Mouse (Mus musculus): ENCODE measurements at regions not wholly inside any gene's neighbourhood (a gene's known extent, or its start where the extent isn't known, plus 50 kb on each side); places are given as distances from the start of the nearest gene placed in this dataset.

DNA sequence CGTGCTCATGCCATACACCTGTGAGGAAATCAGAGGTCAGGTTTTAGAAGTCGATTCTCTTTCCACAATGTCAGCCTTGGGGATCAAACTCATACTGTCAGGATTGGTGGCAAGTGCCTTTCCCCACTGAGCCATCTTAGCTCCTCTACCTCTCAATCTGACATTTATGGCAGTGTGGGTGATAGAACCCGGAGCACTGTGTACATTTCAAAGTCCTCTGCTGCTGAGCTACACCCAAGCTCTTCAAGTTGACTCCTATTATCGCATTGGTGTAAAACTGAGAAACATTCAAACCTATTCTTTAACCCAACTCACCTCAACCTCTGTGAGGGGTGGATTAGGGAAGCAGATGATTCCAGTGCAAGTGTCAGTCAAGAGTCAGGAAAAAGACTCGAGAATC is 435.9 kb upstream of the Auts2 start:
- WGBS = 90% methylated on average over 5 of the region's 5 CpGs
- Histone ChIP-seq H3K4me2 (replicated peaks) (no peak overlapping the region), H3K27me3 (ENCODE audit: control insufficient read depth, insufficient read depth, low read length) (no peaks in the 10 kb centered on the region), H3K9ac (no peak overlapping the region), H3K9me3 (ENCODE audit: control insufficient read depth, low read length) (no peaks in the 10 kb centered on the region), H3K27ac (no peak overlapping the region), H3K4me1 (replicated peaks; ENCODE audit: control insufficient read depth, insufficient read depth, low read length) (0 out of 2 replicates have a peak, but pooled peaks cover 2% of the 10 kb centered on the region), H3K4me3 (replicated peaks; ENCODE audit: low read length) (no peak overlapping the region), H3K36me3 (replicated peaks; ENCODE audit: control insufficient read depth, insufficient read depth) (no peaks in the 10 kb centered on the region)
- DNase-seq (ENCODE audit: low spot score) (no peak), ATAC-seq (ENCODE audit: low FRiP score) (no peak)

DNA sequence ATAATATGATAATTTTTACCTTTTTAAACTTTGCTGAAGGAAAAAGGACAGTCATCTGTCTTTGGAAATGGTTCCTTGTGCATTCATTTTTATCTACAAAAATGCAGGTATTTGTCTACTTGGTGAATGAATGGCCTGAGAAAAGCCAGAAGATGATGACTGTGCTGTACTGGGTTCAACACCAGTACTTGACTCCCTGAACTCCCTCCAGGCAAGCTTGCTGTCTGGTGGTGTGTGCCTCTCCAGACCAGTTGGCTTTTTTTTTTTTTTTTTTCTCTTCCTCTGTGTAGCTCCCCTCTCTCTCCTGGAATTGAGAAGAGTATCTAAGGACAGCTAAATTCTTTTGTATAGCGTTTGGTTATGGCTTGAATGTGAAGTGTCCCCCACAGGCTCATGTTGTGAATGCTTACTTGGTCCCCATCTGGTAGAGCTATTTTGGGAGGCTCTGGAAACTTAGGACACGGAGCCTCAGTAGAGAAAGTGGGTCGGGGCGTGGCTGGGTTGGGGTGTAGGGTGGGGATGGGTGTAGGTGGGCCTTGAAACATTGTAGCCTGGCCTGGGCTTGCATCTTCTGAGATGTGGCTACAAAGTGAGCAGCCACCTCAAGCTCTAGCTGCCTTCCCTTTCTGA is 432.3 kb upstream of the Auts2 start:
- Histone ChIP-seq H3K36me3 (replicated peaks; ENCODE audit: control insufficient read depth, insufficient read depth) (no peaks in the 10 kb centered on the region), H3K4me2 (replicated peaks) (no peak overlapping the region), H3K9ac (no peak overlapping the region), H3K4me1 (replicated peaks; ENCODE audit: control insufficient read depth, insufficient read depth, low read length) (peaks cover 2% of the 10 kb centered on the region; the same call in 1 of the 2 replicates), H3K27ac (0 out of 2 replicates have a peak overlapping the region, but pooled peaks have one; percentile 14), H3K27me3 (ENCODE audit: control insufficient read depth, insufficient read depth, low read length) (no peaks in the 10 kb centered on the region), H3K9me3 (ENCODE audit: control insufficient read depth, low read length) (no peaks in the 10 kb centered on the region), H3K4me3 (replicated peaks; ENCODE audit: low read length) (no peak overlapping the region)
- DNase-seq (ENCODE audit: low spot score) = no peak
- WGBS = 79% methylated on average over 4 of the region's 4 CpGs
- ATAC-seq (ENCODE audit: low FRiP score) = no peak

DNA sequence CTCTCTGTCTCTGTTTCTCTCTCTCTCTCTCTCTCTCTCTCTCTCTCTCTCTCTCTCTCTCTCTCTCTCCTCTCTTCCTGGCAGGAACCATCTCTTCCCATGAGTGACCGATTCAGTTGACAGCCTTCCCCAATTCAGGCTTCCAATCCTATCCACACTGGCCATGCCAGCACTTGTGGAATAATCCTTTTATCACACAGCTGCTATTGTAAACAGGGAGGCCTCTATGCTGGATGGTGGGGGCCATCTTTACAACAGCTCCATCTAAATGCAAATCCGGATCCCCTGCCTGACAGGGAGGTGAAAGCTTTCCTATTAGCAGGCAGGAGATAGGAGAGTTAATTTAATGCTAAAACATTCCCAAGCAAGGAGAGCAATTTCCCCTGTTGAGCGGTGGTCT is 431.7 kb upstream of the Auts2 start:
- peaks cover 2% of the 10 kb centered on the region; the same call in 1 of the 2 replicates for H3K4me1 ChIP-seq (replicated peaks; ENCODE audit: control insufficient read depth, insufficient read depth, low read length)
- no peak for DNase-seq (ENCODE audit: low spot score)
- H3K36me3 ChIP-seq (replicated peaks; ENCODE audit: control insufficient read depth, insufficient read depth) = no peaks in the 10 kb centered on the region
- H3K27ac ChIP-seq = 0 out of 2 replicates have a peak overlapping the region, but pooled peaks have one; percentile 29
- H3K4me2 ChIP-seq (replicated peaks) = no peak overlapping the region
- peak; percentile 40; the same call in 1 of the 2 replicates for ATAC-seq (ENCODE audit: low FRiP score)
- no peaks in the 10 kb centered on the region for H3K9me3 ChIP-seq (ENCODE audit: control insufficient read depth, low read length)
- no peak overlapping the region for H3K4me3 ChIP-seq (replicated peaks; ENCODE audit: low read length)
- H3K27me3 ChIP-seq (ENCODE audit: control insufficient read depth, insufficient read depth, low read length) = no peaks in the 10 kb centered on the region
- H3K9ac ChIP-seq = no peak overlapping the region
- WGBS = 14% methylated on average over 3 of the region's 3 CpGs

DNA sequence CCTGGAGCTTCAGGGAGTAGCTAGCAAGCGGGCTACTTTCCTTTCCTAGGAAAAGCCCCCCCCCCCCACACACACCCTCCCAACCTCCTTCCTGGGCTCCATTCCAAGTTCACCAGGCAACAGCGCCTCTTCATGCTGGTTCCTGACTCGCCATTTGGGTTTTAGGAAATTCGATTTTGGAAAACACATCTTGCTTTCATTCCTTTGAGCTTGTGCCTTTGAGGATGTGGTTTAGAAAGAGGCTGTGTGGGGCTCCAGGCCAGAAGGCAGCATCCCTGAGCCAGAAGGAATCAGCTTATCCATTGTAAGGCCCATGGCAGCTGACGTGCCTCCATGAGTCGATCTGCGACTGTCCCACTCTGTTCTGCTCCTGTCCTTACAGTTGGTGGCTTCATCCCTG is 427.9 kb upstream of the Auts2 start:
- WGBS = 62% methylated on average over 7 of the region's 7 CpGs
- H3K9ac ChIP-seq = no peak overlapping the region
- peak; percentile 57 for DNase-seq (ENCODE audit: low spot score)
- no peak overlapping the region for H3K4me2 ChIP-seq (replicated peaks)
- H3K9me3 ChIP-seq (ENCODE audit: control insufficient read depth, low read length) = no peaks in the 10 kb centered on the region
- no peaks in the 10 kb centered on the region for H3K36me3 ChIP-seq (replicated peaks; ENCODE audit: control insufficient read depth, insufficient read depth)
- peaks cover 2% of the 10 kb centered on the region; the same call in 1 of the 2 replicates for H3K4me1 ChIP-seq (replicated peaks; ENCODE audit: control insufficient read depth, insufficient read depth, low read length)
- H3K27me3 ChIP-seq (ENCODE audit: control insufficient read depth, insufficient read depth, low read length) = no peaks in the 10 kb centered on the region
- H3K27ac ChIP-seq = 0 out of 2 replicates have a peak overlapping the region, but pooled peaks have one; percentile 14
- no peak overlapping the region for H3K4me3 ChIP-seq (replicated peaks; ENCODE audit: low read length)
- peak; percentile 53; the same call in 1 of the 2 replicates for ATAC-seq (ENCODE audit: low FRiP score)

DNA sequence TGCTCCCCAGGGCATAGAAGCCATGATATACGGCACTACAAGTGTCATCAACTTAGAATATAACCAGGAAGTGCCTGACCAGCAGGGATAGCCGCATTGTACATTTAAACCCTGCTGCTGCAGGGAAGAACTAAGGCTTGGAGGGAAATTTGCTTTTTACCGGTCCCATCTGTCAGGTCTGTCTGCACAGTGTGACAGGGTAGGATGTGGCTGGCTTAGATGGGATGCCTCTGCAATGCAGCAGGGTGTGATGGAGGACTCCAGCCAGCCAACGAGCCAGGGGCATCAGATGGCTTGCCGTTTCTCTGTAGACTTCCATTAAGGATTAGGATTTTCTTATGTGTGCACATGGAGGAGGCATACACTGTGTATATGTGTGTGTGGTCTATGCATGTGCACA is 426.2 kb upstream of the Auts2 start:
- Histone ChIP-seq H3K4me1 (replicated peaks; ENCODE audit: control insufficient read depth, insufficient read depth, low read length) (no peaks in the 10 kb centered on the region; the same call in 1 of the 2 replicates), H3K9ac (no peak overlapping the region), H3K36me3 (replicated peaks; ENCODE audit: control insufficient read depth, insufficient read depth) (no peaks in the 10 kb centered on the region), H3K4me3 (replicated peaks; ENCODE audit: low read length) (no peak overlapping the region), H3K27me3 (ENCODE audit: control insufficient read depth, insufficient read depth, low read length) (no peaks in the 10 kb centered on the region), H3K9me3 (ENCODE audit: control insufficient read depth, low read length) (no peaks in the 10 kb centered on the region), H3K4me2 (replicated peaks) (no peak overlapping the region), H3K27ac (no peak overlapping the region)
- no peak for ATAC-seq (ENCODE audit: low FRiP score)
- WGBS = 51% methylated on average over 5 of the region's 5 CpGs
- DNase-seq (ENCODE audit: low spot score) = no peak

DNA sequence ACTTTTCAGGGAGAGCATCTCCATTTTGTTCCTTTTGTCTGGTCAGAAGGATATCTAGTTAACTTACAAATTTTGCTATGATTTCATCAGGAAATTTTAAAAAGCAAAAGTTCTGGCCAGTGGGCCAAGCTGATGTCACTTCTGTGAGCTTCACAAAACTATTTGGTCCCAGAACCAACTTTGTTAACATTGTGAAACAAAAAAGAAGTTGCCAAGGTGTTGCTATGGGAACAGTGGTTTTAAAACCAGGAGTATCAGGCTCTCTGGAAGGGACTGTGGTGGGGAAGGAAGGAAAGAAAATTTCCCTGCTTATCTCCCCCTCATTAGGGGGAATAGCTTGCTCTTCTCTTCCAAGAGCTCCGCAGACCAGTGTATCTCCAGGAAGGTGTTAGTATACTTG is 416.8 kb upstream of the Auts2 start:
- no peak overlapping the region for H3K9ac ChIP-seq
- 83% methylated on average over 1 of the region's 1 CpGs for WGBS
- DNase-seq (ENCODE audit: low spot score) = no peak
- H3K9me3 ChIP-seq (ENCODE audit: control insufficient read depth, low read length) = no peaks in the 10 kb centered on the region
- no peak overlapping the region for H3K4me3 ChIP-seq (replicated peaks; ENCODE audit: low read length)
- ATAC-seq (ENCODE audit: low FRiP score) = no peak
- H3K27me3 ChIP-seq (ENCODE audit: control insufficient read depth, insufficient read depth, low read length) = no peaks in the 10 kb centered on the region
- H3K27ac ChIP-seq = no peak overlapping the region
- H3K4me1 ChIP-seq (replicated peaks; ENCODE audit: control insufficient read depth, insufficient read depth, low read length) = no peaks in the 10 kb centered on the region
- H3K4me2 ChIP-seq (replicated peaks) = no peak overlapping the region
- no peaks in the 10 kb centered on the region for H3K36me3 ChIP-seq (replicated peaks; ENCODE audit: control insufficient read depth, insufficient read depth)

DNA sequence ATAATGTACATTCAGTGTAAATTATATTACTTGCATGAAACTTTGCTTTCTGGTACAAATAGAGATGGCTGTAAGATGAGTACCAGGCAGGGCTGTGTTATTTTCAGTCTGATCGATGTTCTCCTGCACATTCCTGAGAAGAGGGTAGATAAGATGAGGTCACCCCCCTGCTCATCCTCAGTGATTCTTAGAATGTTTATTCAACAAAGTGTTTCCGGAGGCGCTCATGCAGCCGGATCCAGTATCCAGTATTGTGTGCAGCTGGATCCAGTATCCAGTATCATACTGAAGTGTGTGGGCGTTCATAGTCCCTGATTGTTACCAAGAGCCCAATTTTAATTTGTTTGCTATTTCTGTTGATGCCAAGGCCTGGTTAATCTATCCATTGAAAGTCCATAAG is 413.0 kb upstream of the Auts2 start:
- Histone ChIP-seq H3K4me2 (replicated peaks) (no peak overlapping the region), H3K9me3 (ENCODE audit: control insufficient read depth, low read length) (no peaks in the 10 kb centered on the region), H3K4me3 (replicated peaks; ENCODE audit: low read length) (no peak overlapping the region), H3K27me3 (ENCODE audit: control insufficient read depth, insufficient read depth, low read length) (no peaks in the 10 kb centered on the region), H3K4me1 (replicated peaks; ENCODE audit: control insufficient read depth, insufficient read depth, low read length) (0 out of 2 replicates have a peak, but pooled peaks cover 3% of the 10 kb centered on the region), H3K27ac (no peak overlapping the region), H3K9ac (no peak overlapping the region), H3K36me3 (replicated peaks; ENCODE audit: control insufficient read depth, insufficient read depth) (no peaks in the 10 kb centered on the region)
- 73% methylated on average over 5 of the region's 5 CpGs for WGBS
- DNase-seq (ENCODE audit: low spot score) (no peak), ATAC-seq (ENCODE audit: low FRiP score) (no peak)

DNA sequence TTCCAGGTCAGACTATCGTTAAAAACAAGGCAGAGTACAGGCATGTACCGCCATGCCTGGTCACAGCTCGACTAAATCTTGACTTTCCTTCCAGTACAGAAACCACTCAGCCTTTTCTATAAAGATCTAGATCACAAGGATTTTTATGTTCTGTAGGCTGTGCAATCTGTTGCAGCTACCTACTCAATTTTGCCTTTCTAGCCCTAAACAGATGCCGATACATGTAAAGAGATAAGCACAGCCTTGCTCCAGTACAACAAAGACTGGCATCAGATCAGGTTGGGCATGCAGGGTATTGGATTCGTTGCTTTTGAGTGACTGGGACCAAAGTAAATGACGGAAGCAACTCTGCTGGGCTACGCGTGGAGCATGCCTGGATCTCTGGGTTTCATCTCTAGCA is 411.9 kb upstream of the Auts2 start:
- DNase-seq (ENCODE audit: low spot score) (no peak), ATAC-seq (ENCODE audit: low FRiP score) (no peak)
- Histone ChIP-seq H3K4me3 (replicated peaks; ENCODE audit: low read length) (no peak overlapping the region), H3K9me3 (ENCODE audit: control insufficient read depth, low read length) (no peaks in the 10 kb centered on the region), H3K27ac (no peak overlapping the region), H3K36me3 (replicated peaks; ENCODE audit: control insufficient read depth, insufficient read depth) (no peaks in the 10 kb centered on the region), H3K9ac (no peak overlapping the region), H3K4me2 (replicated peaks) (no peak overlapping the region), H3K4me1 (replicated peaks; ENCODE audit: control insufficient read depth, insufficient read depth, low read length) (0 out of 2 replicates have a peak, but pooled peaks cover 3% of the 10 kb centered on the region), H3K27me3 (ENCODE audit: control insufficient read depth, insufficient read depth, low read length) (no peaks in the 10 kb centered on the region)
- 96% methylated on average over 8 of the region's 8 CpGs for WGBS

DNA sequence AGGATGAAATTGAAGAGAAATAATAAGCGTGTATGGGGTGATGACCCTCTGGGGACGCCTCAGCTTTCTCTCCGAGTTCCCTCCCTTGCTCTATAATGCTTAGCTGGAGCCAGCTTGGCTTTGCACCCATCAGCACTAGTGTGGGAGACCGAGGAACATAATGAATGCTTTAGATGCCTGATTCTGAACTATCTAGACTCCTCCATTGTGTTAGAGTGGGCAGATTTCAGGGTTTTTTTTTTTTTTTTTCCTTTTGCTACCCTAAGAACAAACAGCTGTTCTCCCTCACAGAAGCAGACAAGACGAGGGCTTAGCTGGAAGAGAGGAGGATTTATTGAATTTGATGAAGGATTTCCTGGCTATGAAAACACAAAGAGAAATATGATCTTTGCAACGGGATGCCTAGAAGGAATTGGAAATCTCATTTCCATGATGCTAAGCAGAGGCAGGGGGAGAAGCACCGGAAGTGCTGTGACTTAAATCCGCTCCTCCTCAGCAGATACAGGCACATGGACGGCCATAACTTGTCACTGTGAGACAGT is 390.4 kb upstream of the Auts2 start:
- no peaks in the 10 kb centered on the region for H3K9me3 ChIP-seq (ENCODE audit: control insufficient read depth, low read length)
- H3K27ac ChIP-seq = no peak overlapping the region
- H3K27me3 ChIP-seq (ENCODE audit: control insufficient read depth, insufficient read depth, low read length) = no peaks in the 10 kb centered on the region
- H3K4me3 ChIP-seq (replicated peaks; ENCODE audit: low read length) = no peak overlapping the region
- no peak for DNase-seq (ENCODE audit: low spot score)
- H3K9ac ChIP-seq = no peak overlapping the region
- H3K4me1 ChIP-seq (replicated peaks; ENCODE audit: control insufficient read depth, insufficient read depth, low read length) = no peaks in the 10 kb centered on the region
- ATAC-seq (ENCODE audit: low FRiP score) = no peak
- WGBS = 77% methylated on average over 9 of the region's 9 CpGs
- no peak overlapping the region for H3K4me2 ChIP-seq (replicated peaks)
- H3K36me3 ChIP-seq (replicated peaks; ENCODE audit: control insufficient read depth, insufficient read depth) = no peaks in the 10 kb centered on the region

Data from hindbrain, embryonic 14.5 days (tissue).